Mouse (Mus musculus) kidney, adult 2 months (tissue): ENCODE measurements around the gene A930018P22Rik.
"Not testable (repeated sequence)": the region's sequence is repeated elsewhere in the genome, so short reads cannot be mapped to it uniquely, and the experiment has no call there.

ENCODE experiments used
- CTCF ChIP-seq: fragments of 200-500 bp; conservative IDR thresholded peaks from 2 replicates; pipeline ENCODE4 v1.5.1; 2011; ENCODE audit warnings: low read depth, mild to moderate bottlenecking, control low read depth, low read length, moderate library complexity, mixed read lengths; ENCODE audit not compliant: insufficient read depth, insufficient read length
- POLR2A ChIP-seq: fragments of 200-500 bp; IDR thresholded peaks from one replicate; pipeline ENCODE4 v1.6.1; 2011; ENCODE audit warnings: low read depth, low read length, control low read depth

DNA sequence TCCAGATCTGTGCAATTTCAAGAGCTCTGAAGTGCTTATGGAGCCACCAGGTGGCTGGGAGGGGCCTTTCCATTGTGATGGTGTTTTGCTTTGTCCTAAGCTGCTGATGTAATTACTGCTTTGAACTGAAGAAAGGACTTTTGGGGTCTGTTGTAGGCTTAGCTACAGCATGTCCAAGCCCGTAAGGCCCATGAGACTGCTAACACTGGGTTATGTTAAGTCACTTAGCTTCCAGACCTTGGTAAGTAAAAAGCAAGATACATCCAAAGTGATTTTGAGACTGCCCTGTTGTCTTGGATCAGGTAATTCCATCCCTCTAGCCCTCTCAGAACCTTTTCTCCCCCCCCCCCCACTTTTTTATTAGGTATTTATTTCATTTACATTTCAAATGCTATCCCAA is 25.8 kb upstream of the A930018P22Rik start:
- TF ChIP-seq POLR2A, CTCF: not testable (repeated sequence)
